Mouse (Mus musculus) urinary bladder, adult 2 months (tissue): ENCODE measurements around the gene Camta2. TPM values are rescaled to one million over a fixed set of nuclear protein-coding genes. Genes with fewer than 3 reads are reported as not detected.

Experiments
- DNase-seq: peaks from one replicate; pipeline ENCODE4 v3.0.0; 2022; ENCODE audit warnings: low spot score
- polyA plus RNA-seq: library from polyadenylated mRNA; depleted of rRNA; stranded (reverse); fragments of >200 nt; gene quantifications from 2 replicates; pipeline ENCODE4 v1.2.3, GENCODE M21; 2012

The Camta2 gene
- polyA plus RNA-seq, 1 experiment = 16.6 TPM

DNA sequence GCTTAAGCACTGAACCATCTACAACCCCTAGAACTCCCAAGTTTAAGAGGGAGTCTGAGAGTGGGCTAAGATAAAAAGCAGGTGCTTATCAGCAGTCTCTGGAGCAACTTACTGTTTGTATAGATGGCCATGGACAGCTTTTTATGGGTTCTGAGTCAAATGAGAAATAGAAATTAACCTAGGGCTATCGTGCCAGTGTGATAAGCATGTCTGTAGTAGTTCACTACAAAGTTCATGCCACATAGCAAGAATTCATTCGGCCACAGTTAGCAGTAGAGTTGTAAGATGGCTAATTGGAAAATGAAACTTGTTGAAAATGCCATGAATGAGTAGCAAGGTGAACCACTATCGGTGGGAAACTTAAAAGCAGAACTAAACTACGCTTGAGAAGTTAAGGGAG is 39.4 kb downstream of the Camta2 start:
- DNase-seq = no peak

DNA sequence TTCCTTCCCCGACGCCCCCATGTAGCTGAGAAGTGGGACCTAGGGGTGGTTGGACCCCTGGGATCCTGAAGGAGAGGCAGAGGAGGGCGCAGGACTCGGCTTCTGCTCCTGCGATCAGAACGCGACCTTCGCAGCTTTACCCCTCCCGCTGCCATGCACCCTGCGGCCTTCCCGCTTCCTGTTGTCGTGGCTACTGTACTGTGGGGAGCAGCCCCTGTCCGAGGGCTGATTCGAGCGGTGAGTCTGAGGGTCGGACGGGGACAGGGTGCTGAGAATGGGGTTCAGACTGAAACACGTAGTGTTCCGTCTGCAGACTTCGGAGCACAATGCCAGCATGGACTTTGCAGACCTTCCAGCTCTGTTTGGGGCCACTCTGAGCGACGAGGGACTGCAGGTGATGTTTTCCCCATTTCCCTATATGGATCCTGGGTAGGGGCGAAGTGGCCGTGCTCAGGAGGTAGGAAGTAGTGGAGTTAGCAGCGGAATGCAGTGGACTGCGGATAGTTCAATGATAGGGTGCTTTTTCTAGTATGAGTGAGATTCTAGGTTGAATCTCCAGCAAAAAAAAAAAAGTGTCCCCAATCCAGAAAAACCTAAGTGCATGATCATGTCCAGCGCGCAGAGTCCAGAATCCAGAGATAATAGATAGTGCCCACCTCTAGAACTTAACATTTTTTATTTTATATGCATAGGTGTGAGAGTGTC is 40.0 kb downstream of the Camta2 start:
- no peak for DNase-seq

DNA sequence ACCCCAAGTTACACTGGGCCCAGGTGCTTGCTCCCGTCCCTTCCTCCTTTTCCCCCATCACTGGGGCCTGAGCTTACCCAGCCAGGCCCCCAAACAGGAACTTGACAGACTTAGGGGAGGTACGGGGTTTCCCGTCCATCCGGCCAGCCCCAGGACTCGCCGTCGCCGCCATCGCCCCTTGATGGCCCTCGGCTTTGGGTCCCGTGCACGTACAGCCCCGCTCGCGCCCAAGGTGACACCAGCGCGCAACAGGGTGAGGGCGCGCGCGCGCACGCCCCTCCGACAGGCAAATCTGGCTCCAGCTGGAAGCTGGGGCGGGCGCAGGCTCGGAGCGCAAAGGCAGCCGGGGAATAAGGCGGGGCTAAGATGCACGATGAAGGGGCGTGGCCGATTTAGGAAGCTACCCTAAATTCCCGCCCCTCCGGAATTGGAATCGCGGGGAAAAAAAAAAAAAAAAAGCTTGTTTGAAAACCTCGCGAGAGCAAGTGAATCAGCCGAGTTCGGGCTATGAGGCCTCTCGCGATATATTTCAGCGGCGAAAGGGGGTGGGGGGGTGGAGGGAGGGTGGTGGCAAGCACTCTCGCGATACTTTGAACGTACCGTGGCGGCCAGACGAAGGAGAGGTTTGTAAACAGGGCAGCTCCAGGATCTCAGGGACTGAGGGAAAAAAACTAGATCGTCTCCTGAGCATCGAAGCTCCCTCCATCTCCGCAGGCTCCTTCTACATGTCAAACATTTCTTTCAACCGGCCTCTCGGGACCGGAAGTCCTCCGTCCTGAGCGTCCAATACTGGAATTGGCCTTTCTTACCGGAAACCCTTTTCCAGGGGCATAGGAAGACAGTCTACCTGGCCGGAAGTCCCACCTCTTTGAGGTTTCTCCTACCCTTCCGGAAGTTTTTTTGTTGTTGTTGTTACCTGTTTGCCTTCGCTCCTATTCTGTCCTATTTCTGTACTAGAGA is 40.9 kb downstream of the Camta2 start, which contains the start of the genes Rnf167 and Slc25a11:
Rnf167 (plus strand) TSS at position 545 of the 960 bp plus-strand sequence.
Slc25a11 (minus strand) TSS at position 789 of the 960 bp plus-strand sequence.
- DNase-seq = peak; percentile 85

DNA sequence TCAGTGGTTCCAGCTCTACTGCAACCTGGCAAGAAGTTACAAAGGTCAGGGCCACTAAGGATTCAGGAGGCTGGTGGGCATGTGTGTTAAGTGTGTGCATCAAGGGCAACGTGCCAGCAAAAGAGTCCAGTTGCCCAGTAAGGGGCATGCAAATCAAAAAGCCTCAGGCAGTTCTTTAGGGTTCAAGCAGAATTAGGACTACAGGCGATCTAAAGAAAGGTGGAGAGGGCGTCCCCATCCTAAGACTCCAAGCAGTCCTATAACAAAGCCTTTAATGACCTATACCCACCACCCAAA is 41.7 kb downstream of the Camta2 start:
- DNase-seq = no peak

DNA sequence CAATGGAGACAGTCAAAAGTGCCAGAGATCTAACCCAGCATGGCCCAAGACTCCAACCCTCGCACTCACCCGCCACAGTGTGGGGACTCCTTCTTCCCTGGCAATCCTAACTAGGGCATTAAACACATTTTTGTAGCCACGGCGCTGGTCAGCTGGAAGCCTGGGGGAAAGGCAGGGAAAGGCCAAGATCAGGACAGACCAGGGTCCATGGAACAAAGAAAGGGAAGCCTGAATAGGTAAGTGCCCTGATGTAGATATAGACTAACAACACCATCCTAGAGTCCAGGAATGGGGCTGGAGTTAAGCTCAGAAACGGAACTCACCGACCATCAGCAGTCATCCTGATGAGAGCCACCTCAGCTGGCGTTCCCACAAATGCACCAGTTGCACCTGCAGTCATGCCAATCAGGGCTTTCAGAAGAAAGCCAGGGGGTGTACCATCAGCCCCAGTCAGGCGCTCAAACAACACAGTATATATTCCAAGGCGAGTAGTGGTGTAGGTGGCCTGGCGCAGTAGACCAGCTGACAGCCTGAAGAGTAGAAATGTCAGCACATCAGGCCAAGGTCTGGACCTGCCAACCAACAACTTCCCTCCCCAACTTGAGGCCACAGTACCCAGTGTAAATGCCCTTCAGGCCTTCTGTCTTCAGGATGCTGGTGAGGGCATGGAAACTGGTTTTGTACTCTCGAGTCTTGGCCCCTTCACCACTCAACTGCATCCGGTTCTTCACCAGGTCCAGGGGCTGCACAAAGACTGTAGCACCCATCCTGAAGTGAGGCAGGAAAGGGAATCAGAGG is 42.2 kb downstream of the Camta2 start:
- DNase-seq = no peak

DNA sequence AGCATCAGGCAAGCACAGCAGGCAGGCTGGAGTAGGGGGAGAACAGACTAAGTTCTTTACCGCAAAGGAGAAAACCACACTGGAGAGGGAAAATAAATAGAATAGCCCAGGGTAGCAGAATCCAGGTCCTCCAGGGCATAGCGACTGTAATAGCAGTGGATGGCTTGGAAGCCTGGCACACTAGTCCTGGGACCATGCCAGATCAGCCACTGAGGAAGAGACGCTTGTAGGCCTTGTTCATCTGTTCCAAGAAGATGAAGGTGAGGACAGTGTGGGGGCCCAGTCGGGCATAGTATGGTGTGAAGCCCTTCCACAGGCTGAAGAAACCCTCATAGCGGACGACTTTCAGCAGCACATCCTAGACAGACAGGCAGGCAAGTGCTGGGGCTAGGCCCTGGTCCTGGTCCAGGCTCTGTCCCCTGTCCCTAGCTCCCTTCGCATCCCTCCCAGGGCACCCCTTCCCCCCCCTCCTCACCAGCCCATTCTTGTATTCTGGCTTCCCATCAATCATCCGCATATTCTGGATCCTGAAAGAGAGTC is 43.3 kb downstream of the Camta2 start:
- DNase-seq = no peak

DNA sequence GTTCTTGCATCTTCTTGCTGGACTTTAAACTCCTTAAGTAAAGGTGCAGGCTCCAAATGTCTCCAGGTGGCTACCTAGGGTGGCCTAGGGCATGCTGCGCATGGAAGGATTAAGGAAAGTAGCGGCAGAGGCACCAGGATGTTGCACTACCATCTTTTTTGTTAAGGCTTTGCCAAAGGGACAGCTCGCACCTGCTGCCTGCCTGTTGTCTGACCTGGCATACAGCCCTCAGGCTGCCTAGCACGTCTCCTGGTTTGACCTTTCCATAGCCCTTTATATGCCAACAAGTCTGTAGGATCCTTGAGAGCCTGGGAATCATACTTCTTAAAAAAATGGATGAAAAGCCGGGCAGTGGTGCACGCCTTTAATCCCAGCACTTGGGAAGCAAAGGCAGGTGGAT is 44.9 kb downstream of the Camta2 start:
- DNase-seq = no peak

DNA sequence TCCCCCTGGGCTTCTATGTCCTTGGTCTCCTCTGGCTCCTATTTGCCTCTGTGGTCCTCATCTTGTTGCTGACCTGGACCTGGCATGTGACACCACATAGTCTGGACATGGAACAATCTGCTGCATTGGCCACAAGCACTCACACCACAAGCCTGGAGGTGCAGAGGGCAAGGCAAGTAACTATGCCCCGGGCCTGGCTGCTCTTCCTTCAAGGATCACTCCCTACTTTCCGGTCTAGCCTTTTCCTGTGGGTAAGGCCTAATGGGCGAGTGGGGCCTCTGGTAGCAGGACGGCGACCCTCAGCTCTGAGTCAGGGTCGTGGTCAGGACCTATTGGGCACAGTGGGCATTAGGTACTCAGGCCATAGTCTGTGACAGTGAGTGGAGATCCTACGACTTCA is 46.7 kb downstream of the Camta2 start:
- no peak for DNase-seq

DNA sequence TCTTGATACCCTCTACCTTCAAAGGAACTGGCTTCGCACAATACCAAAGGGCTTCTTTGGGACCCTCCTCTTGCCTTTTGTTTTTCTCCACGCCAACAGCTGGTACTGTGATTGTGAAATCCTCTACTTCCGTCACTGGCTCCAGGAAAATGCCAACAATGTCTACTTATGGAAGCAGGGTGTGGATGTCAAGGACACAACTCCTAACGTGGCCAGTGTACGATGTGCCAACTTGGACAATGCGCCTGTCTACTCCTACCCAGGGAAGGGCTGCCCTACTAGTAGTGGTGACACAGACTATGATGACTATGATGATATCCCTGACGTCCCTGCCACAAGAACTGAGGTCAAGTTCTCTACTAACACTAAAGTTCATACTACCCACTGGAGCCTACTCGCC is 47.9 kb downstream of the Camta2 start:
- DNase-seq = no peak

DNA sequence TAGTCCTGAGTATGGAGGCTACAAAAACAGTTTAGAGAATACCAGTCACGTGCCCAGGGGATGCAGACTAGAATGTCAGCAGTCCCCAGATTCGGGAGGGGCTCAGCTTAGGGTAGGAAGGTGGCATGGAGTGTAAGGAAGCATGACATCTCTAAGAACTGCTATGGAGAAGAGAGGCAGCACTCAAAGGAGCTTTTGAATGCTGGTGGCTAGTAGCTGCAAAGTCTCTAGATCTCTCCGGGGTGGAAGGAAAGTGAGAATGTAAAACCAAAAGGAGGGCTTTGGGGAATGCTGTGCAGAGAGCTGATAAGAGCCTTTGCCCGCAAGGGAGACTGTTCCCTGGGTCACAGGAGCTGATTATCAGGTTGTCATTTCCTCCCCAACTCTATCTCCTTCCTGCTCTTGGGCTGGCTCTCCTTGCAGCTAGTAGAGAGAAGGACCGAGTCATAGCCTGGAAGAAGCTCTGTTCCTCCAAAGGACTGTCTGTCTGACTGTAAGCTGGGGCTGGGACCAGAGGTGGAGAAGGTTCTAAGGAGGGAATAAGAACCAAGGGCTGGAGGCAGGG is 49.1 kb downstream of the Camta2 start, which contains the start of gene Gp1ba:
Gp1ba (plus strand) TSS at position 409 of the 565 bp plus-strand sequence.
- no peak for DNase-seq

DNA sequence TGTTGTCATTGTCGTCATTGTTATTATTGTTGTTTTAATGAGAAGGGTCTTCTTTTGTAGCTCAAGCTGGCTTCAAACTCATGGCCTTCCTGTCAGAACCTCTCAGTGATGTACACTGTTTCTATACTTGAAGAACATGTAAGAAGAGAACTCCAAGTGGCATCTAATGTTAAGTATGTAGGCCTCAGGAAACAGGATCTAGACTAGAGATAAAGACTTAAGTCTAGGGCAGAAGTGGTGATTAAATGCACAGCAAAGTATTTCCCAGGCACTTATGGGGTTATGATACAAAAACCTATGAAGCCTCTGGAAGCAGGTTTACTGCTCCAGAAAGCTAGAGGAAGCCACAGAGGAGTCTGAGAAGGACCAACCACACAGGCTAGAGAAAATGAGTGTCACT is 49.6 kb downstream of the Camta2 start:
- DNase-seq = no peak

DNA sequence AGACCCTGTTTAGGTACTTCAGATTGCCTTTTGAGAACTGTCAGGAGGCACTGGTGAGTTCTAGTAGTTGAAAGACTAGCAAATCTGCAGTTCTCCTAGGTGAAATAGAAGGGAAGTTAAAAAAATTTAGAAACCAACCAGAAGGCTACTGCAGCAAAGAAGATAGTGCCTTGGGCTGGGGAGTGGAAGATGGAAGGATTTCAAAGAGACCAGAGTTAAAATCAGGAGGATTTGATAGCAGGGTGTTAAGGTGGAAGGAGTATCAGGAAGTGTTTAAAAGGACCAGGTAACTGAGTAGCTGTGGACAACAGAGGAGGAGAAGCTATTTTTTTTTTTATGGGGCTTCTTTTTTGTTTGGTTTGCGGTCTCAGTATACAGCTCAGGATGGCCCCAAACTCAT is 50.1 kb downstream of the Camta2 start:
- no peak for DNase-seq

DNA sequence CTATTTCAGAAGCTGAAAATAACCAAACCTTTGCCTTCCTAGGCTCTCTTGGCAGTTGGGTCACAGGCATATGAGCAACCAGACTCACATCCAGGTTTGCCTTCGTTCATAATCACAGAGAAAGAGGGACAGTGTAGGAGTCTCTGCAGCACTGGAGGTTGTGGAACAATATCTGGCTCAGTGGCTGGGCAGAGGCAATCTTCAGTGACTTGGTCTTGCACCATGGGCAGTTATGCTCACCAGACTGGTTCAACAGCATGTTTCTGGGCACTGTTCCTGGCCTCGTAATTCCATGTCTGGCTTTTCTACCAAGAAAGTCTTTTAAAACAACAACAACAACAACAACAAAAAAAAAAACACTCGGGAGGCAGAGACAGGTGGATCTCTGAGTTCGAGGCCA is 52.3 kb downstream of the Camta2 start:
- DNase-seq = no peak

DNA sequence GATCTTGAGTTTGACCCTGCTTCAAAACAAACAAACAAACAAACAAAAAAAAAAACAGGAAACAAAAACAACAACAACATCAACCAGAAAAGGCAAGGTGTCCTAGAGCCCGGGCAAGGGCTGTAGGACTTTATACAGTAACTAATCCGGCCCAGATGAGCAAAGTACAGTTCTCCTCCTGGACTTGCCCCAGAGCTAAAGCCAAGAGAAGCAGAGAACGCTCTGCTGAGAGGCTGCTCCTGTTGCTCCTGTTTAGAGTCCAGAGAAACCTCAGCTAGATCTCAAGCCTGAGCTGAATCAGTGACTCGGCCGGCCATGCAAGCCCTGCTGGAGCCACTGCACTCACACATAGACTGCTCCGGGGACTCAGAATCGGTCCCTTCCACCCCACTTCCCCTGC is 57.8 kb downstream of the Camta2 start:
- no peak for DNase-seq

DNA sequence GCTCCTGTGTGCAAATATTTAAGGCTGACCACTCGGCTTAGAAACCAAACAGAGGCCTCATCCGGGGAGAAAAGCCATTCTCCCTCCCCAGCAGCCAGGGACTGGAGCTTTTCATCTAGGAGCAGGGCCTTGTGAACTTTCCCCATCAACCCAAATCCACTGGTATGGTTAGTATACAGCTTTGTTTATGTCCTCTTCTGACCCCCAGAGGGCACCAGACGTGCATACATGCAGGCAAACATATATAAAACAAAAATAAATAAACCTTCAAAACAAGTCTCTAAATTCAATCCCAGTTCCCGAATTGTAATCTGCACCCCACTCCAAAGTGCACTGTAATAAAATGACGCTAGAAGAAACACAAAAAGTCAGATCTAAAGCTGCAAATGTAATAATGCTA is 58.3 kb downstream of the Camta2 start:
- DNase-seq = no peak

DNA sequence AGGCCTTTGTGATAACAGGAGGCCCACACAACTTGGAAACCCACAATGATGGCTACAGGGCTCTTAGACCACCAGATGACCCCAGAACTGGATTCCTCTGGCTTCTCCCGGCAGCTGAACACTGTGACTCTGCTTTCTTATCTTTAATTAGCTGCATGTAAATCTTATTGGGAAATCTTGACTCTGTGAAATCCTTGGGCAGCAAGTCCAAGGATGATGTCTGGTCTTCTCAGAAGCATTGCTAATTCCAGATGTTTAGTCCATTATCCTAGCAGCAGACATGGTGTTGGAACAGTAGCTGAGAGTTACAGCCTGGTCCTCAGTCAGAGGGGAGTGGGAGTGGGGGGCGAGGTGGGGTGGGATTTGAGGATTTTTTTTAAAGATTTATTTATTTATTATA is 59.5 kb downstream of the Camta2 start:
- no peak for DNase-seq

DNA sequence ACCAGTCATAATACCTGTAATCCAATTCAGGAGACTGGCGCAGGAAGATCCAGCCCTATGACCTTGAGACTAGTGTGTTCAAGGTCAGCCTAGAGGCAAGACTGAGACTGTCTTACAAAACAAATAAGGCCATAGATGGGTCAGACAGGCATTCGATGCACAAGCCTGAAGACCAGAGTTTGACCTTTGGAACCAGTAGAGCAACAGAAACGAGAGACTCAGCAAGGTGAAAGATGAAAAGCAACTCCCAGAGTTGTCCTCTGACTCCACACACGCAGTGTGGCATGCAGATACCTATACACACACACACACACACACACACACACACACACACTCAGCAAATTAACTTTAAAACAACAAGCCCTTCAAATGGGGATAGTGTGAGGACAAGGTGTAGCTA is 61.0 kb downstream of the Camta2 start:
- DNase-seq = no peak

DNA sequence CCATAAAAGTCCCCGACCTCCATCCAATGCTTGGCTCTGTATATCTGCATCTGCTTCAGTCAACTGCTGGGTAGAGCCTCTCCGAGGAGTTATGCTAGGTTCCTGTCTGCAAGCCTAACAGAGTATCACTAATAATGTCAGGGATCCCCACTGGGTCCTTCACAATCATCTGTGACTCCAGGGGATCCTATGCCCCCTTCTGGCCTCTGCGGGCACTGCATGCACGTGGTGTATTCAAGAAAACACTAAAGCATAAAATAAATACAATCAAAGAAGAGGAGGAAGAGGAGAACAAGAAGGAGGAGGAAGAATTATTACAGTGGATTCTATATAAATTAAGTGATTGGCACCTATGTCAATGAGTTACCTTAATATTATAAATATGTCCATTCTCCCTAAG is 62.4 kb downstream of the Camta2 start:
- DNase-seq = no peak

DNA sequence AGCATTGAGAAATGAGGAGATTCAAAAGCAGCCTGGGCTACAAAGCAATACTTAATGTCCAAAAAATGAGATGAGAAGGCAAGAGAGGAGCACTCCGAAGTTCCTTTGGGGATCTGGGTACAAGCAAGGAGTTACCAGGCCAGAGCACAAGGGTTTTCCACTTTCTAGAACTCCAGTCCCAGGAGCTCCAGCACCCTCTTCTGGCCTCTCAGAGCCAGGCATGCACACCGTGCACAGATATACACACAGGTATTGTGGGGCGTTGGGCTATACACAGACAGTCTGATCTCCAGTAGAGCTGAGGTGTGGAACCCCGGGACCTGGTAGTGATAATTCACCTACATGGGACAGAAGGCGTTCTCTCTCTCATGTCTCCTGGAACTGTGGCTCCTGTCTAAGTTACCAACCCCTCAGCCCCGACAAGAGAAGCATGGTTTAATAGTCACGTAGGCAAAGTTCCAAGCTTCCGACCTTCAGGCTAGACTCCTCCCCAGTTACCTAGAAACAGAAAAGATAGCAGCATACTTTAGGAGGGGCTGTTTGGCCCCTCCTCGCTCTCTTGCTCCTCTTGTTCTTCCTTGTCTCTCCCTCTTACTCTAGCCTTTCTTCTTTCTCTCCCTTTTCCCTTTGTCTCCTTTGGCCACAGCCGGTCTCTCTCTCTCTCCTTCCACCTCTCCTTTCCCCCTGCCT is 64.7 kb downstream of the Camta2 start:
- no peak for DNase-seq

DNA sequence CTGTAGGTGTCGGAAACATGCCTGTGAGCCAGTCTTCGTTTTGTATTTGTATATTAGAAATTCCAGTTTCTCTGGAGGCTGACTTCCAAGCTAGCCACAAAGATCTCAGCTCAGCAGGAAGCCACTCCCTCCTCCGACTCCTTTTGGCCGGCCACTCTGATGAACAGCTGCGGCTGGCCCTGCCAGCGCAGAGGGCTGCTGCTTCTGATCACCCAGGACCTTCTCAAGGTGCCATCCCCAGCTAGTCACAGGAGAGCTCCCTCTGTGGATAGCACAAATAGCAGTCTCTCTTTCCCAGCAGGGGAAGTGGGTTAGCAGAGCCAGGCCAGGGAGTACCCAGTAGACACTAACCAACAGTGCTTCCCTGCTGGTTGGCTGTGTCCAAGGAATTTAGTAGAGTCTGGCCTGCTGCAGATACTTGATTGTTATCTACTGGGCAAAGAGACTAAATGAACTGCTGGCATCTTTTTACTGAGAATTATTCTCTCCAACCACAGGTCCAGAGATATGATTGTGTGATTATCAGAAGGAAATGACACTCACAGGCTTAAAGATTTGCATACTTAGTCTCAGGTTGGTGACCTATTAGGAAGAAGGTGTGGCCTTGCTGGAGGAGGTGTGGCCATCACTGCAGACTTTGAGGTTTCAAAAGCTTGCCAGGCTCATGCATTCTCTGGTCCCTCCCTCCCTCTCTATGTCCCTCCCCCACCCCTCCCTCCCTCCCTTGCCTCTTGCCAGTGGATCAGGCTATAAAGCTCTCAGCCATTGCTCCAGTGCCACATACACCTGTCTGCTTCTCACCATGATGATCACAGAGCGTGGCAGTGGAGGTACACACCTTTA is 65.7 kb downstream of the Camta2 start:
- no peak for DNase-seq
